Comparison of ENCODE assay signal across 22 mouse cellular contexts in the genomic region with DNA sequence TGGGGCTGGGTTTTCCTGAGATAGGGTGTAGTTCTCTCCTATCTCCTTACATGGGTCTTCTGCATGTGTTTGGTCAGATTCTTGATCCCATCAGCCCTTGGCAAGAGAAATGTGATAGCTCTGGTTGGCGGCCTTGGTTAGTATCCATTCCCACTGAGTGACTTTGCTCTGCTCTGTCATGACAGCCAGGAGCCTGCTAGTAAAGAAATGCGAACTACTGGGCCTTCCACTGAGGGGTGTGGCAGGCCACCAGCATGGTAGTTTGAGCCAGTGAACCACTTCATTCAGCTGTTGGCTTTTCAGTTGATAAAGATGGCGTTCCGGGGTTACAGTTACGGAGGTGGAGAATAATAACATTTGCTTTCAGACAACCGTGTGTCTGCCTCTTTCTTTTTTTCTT.
"Had no signal": no experiment of that assay in that cellular context is flagged by ENCODE, and none has a peak within 500 bp of the region (broad histone marks: within the 10 kb centered on the region; RNA-seq: fewer than 3 reads in every experiment).

No protein-coding gene starts in this region.

- H3K4me3 ChIP-seq: heart, embryonic 10.5 days; heart, embryonic 12.5 days; hindbrain, embryonic 10.5 days; hindbrain, embryonic 12.5 days; intestine, embryonic 15.5 days; kidney, embryonic 15.5 days; layer of hippocampus, adult 2 months; left cerebral cortex, adult 2 months; limb, embryonic 10.5 days; limb, embryonic 12.5 days; liver, embryonic 13.5 days; liver, embryonic 15.5 days had no signal

- DNase-seq: heart, postnatal 10 days; heart, postnatal 4 days; kidney, adult 2 months; kidney, adult 9 months; kidney, postnatal 14 days; kidney, postnatal 36 days; liver; liver, embryonic 13.5 days; liver, postnatal 0 days had no signal

- H3K27ac ChIP-seq: heart, embryonic 10.5 days; hindbrain, embryonic 10.5 days; hindbrain, embryonic 12.5 days; hindbrain, embryonic 14.5 days; intestine, embryonic 15.5 days; kidney, embryonic 15.5 days; kidney, postnatal 0 days; layer of hippocampus, adult 2 months; left cerebral cortex, adult 2 months; limb, embryonic 10.5 days; limb, embryonic 12.5 days; liver, embryonic 13.5 days; liver, embryonic 15.5 days had no signal
